In genomic region chr5:114680676-114681285, GRCm38 (mm10) we compare ENCODE assay signal across 9 mouse cellular contexts. TPM values are rescaled to one million over a fixed set of nuclear protein-coding genes. Genes with fewer than 3 reads are reported as not detected.
DNase-seq lines count a peak whose midpoint lies in the region; ATAC-seq lines count a peak whose summit lies in the region.
"Had no signal": no experiment of that assay in that cellular context is flagged by ENCODE, and none has a peak within 500 bp of the region (broad histone marks: within the 10 kb centered on the region; RNA-seq: fewer than 3 reads in every experiment).

No protein-coding gene starts in this region.

- 52% methylated on average over 19 of the region's 19 CpGs for WGBS in heart, embryonic 15.5 days
- WGBS in neural tube, embryonic 13.5 days, result 77% methylated on average over 19 of the region's 19 CpGs
- WGBS in limb, embryonic 15.5 days, result 52% methylated on average over 19 of the region's 19 CpGs

- no peak for DNase-seq in heart, postnatal 10 days
- no peak for DNase-seq in neural tube, embryonic 10.5 days (ENCODE audit: extremely low spot score, low spot score)
- DNase-seq in thymus, postnatal 25 days, result peak; percentile 63
- DNase-seq in spleen, adult 12 weeks (ENCODE audit: low spot score), result no peak
- no peak for DNase-seq in Muller cell, postnatal 12 days (ENCODE audit: inconsistent ontology term)

- no peak overlapping the region for H3K4me2 ChIP-seq in heart, embryonic 15.5 days
- no peak overlapping the region for H3K4me2 ChIP-seq in neural tube, embryonic 13.5 days
- H3K4me2 ChIP-seq in limb, embryonic 15.5 days, result no peak overlapping the region

- H3K4me1 ChIP-seq in heart, embryonic 15.5 days (replicated peaks), result peaks cover 24% of the 10 kb centered on the region
- H3K4me1 ChIP-seq in neural tube, embryonic 13.5 days (replicated peaks), result peaks cover 46% of the 10 kb centered on the region
- H3K4me1 ChIP-seq in limb, embryonic 15.5 days, result peaks cover 39% of the 10 kb centered on the region

- ATAC-seq in heart, embryonic 15.5 days (replicated peaks; ENCODE audit: insufficient number of reproducible peaks, insufficient read depth, low FRiP score, low read depth), result no peak
- ATAC-seq in neural tube, embryonic 13.5 days (ENCODE audit: low read depth), result no peak
- ATAC-seq in limb, embryonic 15.5 days (ENCODE audit: insufficient number of reproducible peaks, low FRiP score, low TSS enrichment, low read depth), result no peak

- no peaks in the 10 kb centered on the region for H3K27me3 ChIP-seq in heart, embryonic 15.5 days
- no peaks in the 10 kb centered on the region for H3K27me3 ChIP-seq in neural tube, embryonic 13.5 days
- no peaks in the 10 kb centered on the region for H3K27me3 ChIP-seq in limb, embryonic 15.5 days

- H3K9ac ChIP-seq in heart, embryonic 15.5 days, result no peak overlapping the region
- H3K9ac ChIP-seq in neural tube, embryonic 13.5 days, result no peak overlapping the region
- no peak overlapping the region for H3K9ac ChIP-seq in limb, embryonic 15.5 days

- H3K36me3 ChIP-seq in heart, embryonic 15.5 days, result peaks cover 9% of the 10 kb centered on the region; the same call in 1 of the 2 replicates
- H3K36me3 ChIP-seq in neural tube, embryonic 13.5 days, result peaks cover 16% of the 10 kb centered on the region
- H3K36me3 ChIP-seq in limb, embryonic 15.5 days, result peaks cover 24% of the 10 kb centered on the region

- H3K9me3 ChIP-seq in heart, embryonic 15.5 days (replicated peaks), result no peaks in the 10 kb centered on the region
- H3K9me3 ChIP-seq in neural tube, embryonic 13.5 days, result no peaks in the 10 kb centered on the region
- H3K9me3 ChIP-seq in limb, embryonic 15.5 days, result no peaks in the 10 kb centered on the region

- peak overlapping the region; percentile 61 for H3K27ac ChIP-seq in heart, embryonic 15.5 days
- H3K27ac ChIP-seq in neural tube, embryonic 13.5 days (replicated peaks), result 0 out of 2 replicates have a peak overlapping the region, but pooled peaks have one; percentile 29
- peak overlapping the region; percentile 62 for H3K27ac ChIP-seq in limb, embryonic 15.5 days

- H3K4me3 ChIP-seq in heart, embryonic 15.5 days, result no peak overlapping the region
- H3K4me3 ChIP-seq in neural tube, embryonic 13.5 days, result no peak overlapping the region
- H3K4me3 ChIP-seq in limb, embryonic 15.5 days, result no peak overlapping the region
- H3K4me3 ChIP-seq: erythroblast, embryonic 14.5 days had no signal

- intact Hi-C loops in heart, postnatal 10 days (cut with DNase I), result no loop called here

RNA-seq across cellular contexts. Expression of gene Gltp, which starts 10.0 kb away (rescaled TPM):
- polyA plus RNA-seq in heart, embryonic 15.5 days (2015; fragmentation: Nextera tagmentation; extraction: Ambion mirVana), result 45.9 and 70.4 TPM in 2 replicates
- 10 to 100 TPM; 20.6 to 21.5 TPM for total RNA-seq in heart, postnatal 10 days (2021)
- polyA plus RNA-seq in neural tube, embryonic 13.5 days (2015; fragmentation: Nextera tagmentation; extraction: Ambion mirVana), result 41.4 and 48.5 TPM in 2 replicates
- 688 and 696 TPM in 2 replicates for polyA plus RNA-seq in limb, embryonic 15.5 days (2015; fragmentation: Nextera tagmentation; extraction: Ambion mirVana)

RNA-seq across cellular contexts. Expression of gene Trpv4, which starts 22.6 kb away (rescaled TPM):
- polyA plus RNA-seq in heart, embryonic 15.5 days (2015; fragmentation: Nextera tagmentation; extraction: Ambion mirVana), result 1.00 and 2.4 TPM in 2 replicates
- total RNA-seq in heart, postnatal 10 days (2021), result 1 to 10 TPM; 2.9 to 6.0 TPM
- 0.81 and 1.5 TPM in 2 replicates for polyA plus RNA-seq in neural tube, embryonic 13.5 days (2015; fragmentation: Nextera tagmentation; extraction: Ambion mirVana)
- polyA plus RNA-seq in limb, embryonic 15.5 days (2015; fragmentation: Nextera tagmentation; extraction: Ambion mirVana), result 14.8 and 16.2 TPM in 2 replicates

RNA-seq across cellular contexts. Expression of gene Tchp, which starts 26.8 kb away (rescaled TPM):
- polyA plus RNA-seq in heart, embryonic 15.5 days (2015; fragmentation: Nextera tagmentation; extraction: Ambion mirVana), result 8.6 TPM in 2 replicates
- 1 to 10 TPM; 5.1 to 5.7 TPM for total RNA-seq in heart, postnatal 10 days (2021)
- polyA plus RNA-seq in neural tube, embryonic 13.5 days (2015; fragmentation: Nextera tagmentation; extraction: Ambion mirVana), result 18.3 and 19.0 TPM in 2 replicates
- polyA plus RNA-seq in limb, embryonic 15.5 days (2015; fragmentation: Nextera tagmentation; extraction: Ambion mirVana), result 12.8 and 15.1 TPM in 2 replicates
